ENCODE assay signal across 8 mouse cellular contexts in the genomic region with DNA sequence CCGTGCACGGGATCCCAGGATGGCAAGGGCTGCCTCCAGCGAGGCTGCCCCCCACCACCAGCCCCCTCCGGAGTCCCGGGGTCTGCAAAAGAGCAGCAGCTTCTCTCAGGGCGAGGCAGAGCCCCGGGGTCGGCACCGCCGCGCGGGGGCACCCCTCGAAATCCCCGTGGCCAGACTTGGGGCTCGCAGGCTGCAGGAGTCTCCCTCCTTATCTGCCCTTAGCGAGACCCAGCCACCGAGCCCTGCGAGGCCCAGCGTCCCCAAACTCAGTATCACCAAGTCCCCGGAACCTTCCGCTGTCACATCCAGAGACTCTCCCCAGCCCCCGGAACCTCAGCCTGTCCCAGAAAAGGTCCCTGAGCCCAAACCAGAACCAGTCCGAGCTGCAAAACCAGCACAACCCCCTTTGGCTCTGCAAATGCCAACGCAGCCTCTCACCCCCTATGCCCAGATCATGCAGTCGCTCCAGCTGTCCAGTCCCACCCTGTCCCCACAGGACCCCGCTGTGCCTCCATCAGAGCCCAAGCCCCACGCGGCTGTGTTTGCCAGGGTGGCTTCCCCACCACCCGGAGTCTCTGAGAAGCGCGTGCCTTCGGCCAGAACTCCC. TPM values are rescaled to one million over a fixed set of nuclear protein-coding genes. Genes with fewer than 3 reads are reported as not detected.
DNase-seq lines count a peak whose midpoint lies in the region; ATAC-seq and TF ChIP-seq lines count a peak whose summit lies in the region.

No protein-coding gene starts in this region.

- H3K27ac ChIP-seq in gastrocnemius, adult 2 months: 0 out of 2 replicates have a peak overlapping the region, but pooled peaks have one; percentile 28
- H3K27ac ChIP-seq in limb, embryonic 14.5 days (replicated peaks; ENCODE audit: low read depth, low read length): no peak overlapping the region

- intact Hi-C loops in gastrocnemius, adult 2 months (cut with DNase I): no loop called here
- intact Hi-C loops in gastrocnemius, postnatal 36 days (cut with DNase I): no loop called here

- peaks cover 19% of the 10 kb centered on the region for H3K36me3 ChIP-seq in limb, embryonic 14.5 days (ENCODE audit: control insufficient read depth, insufficient read depth, low read length)

- peak overlapping the region; percentile 42 for H3K9ac ChIP-seq in limb, embryonic 14.5 days (ENCODE audit: low read depth, low read length, severe bottlenecking)

- no peak for TF ChIP-seq CTCF in gastrocnemius, adult 2 months (IDR thresholded peaks at IDR 0.05)

- peaks cover 50% of the 10 kb centered on the region for H3K27me3 ChIP-seq in limb, embryonic 14.5 days (ENCODE audit: control insufficient read depth, insufficient read depth, low read length)

- no peak for ATAC-seq in limb, embryonic 14.5 days (ENCODE audit: low FRiP score, low read depth)

- peaks cover 18% of the 10 kb centered on the region; the same call in 1 of the 2 replicates for H3K4me1 ChIP-seq in limb, embryonic 14.5 days (ENCODE audit: control insufficient read depth, insufficient read depth, low read length)

- H3K4me2 ChIP-seq in limb, embryonic 14.5 days (replicated peaks; ENCODE audit: low read depth, low read length, severe bottlenecking): peak overlapping the region; percentile 53

- H3K4me3 ChIP-seq in gastrocnemius, adult 2 months: no peak overlapping the region
- H3K4me3 ChIP-seq in limb, embryonic 14.5 days (replicated peaks; ENCODE audit: low read length): peak overlapping the region; percentile 36

- TF ChIP-seq POLR2A in limb, embryonic 14.5 days (IDR thresholded peaks at IDR 0.05; ENCODE audit: borderline replicate concordance, extremely low read depth, insufficient read depth, insufficient read length): no peak

- H3K9me3 ChIP-seq in limb, embryonic 14.5 days (ENCODE audit: control insufficient read depth, low read length): no peaks in the 10 kb centered on the region

- no peak for DNase-seq in gastrocnemius, adult 2 months
- DNase-seq in gastrocnemius, postnatal 36 days: no peak
- peak; percentile 21 for DNase-seq in thymus, postnatal 14 days
- DNase-seq in thymus, adult 18-20 months: no peak
- DNase-seq in limb, embryonic 14.5 days (ENCODE audit: low spot score): no peak
- no peak for DNase-seq in adrenal gland, postnatal 14 days
- DNase-seq in spleen, adult 12 weeks (ENCODE audit: low spot score): no peak
- no peak for DNase-seq in right cerebral cortex, adult 2 months (ENCODE audit: low spot score in 2 of 2)

- WGBS in limb, embryonic 14.5 days: 8% methylated on average over 30 of the region's 32 CpGs

RNA-seq across cellular contexts. Expression of a gene that starts 13.4 kb away (rescaled TPM):
- 10 to 100 TPM; 41.1 to 42.7 TPM for total RNA-seq in gastrocnemius, adult 2 months (2021)
- 10 to 100 TPM; 35.4 to 35.5 TPM for total RNA-seq in gastrocnemius, postnatal 36 days (2021)
- 144 and 199 TPM in 2 replicates for polyA plus RNA-seq in limb, embryonic 14.5 days (2012; rRNA removed)
- polyA plus RNA-seq in limb, embryonic 14.5 days (2014; fragmentation: Nextera tagmentation; extraction: Ambion mirVana): 71.8 and 74.9 TPM in 2 replicates
- 58.8 and 74.2 TPM in 2 replicates for total RNA-seq in adrenal gland, postnatal 14 days (2021)

RNA-seq across cellular contexts. Expression of a gene that starts 27.9 kb away (rescaled TPM):
- total RNA-seq in gastrocnemius, adult 2 months (2021): not detected
- not detected for total RNA-seq in gastrocnemius, postnatal 36 days (2021)
- 0.35 and 0.72 TPM in 2 replicates for polyA plus RNA-seq in limb, embryonic 14.5 days (2012; rRNA removed)
- polyA plus RNA-seq in limb, embryonic 14.5 days (2014; fragmentation: Nextera tagmentation; extraction: Ambion mirVana): 0.10 and 0.15 TPM in 2 replicates
- total RNA-seq in adrenal gland, postnatal 14 days (2021): 3.8 and 4.2 TPM in 2 replicates

RNA-seq across cellular contexts. Expression of a gene that starts 47.2 kb away (rescaled TPM):
- 100 to 1,000 TPM; 268 to 311 TPM for total RNA-seq in gastrocnemius, adult 2 months (2021)
- 100 to 1,000 TPM; 229 to 230 TPM for total RNA-seq in gastrocnemius, postnatal 36 days (2021)
- 77.9 and 114 TPM in 2 replicates for polyA plus RNA-seq in limb, embryonic 14.5 days (2012; rRNA removed)
- 15.3 and 21.8 TPM in 2 replicates for polyA plus RNA-seq in limb, embryonic 14.5 days (2014; fragmentation: Nextera tagmentation; extraction: Ambion mirVana)
- 11.0 and 18.3 TPM in 2 replicates for total RNA-seq in adrenal gland, postnatal 14 days (2021)

RNA-seq across cellular contexts. Expression of a gene that starts 56.8 kb away (rescaled TPM):
- total RNA-seq in gastrocnemius, adult 2 months (2021): 1 to 10 TPM; 3.0 to 6.2 TPM
- 1 to 10 TPM; 6.2 to 7.0 TPM for total RNA-seq in gastrocnemius, postnatal 36 days (2021)
- 104 and 148 TPM in 2 replicates for polyA plus RNA-seq in limb, embryonic 14.5 days (2012; rRNA removed)
- 61.6 and 65.0 TPM in 2 replicates for polyA plus RNA-seq in limb, embryonic 14.5 days (2014; fragmentation: Nextera tagmentation; extraction: Ambion mirVana)
- 40.7 and 47.0 TPM in 2 replicates for total RNA-seq in adrenal gland, postnatal 14 days (2021)

RNA-seq across cellular contexts. Expression of a gene that starts 57.0 kb away (rescaled TPM):
- not detected for total RNA-seq in gastrocnemius, adult 2 months (2021)
- total RNA-seq in gastrocnemius, postnatal 36 days (2021): under 1 TPM; 0.12 to 0.26 TPM
- polyA plus RNA-seq in limb, embryonic 14.5 days (2012; rRNA removed): 1.4 and 2.0 TPM in 2 replicates
- polyA plus RNA-seq in limb, embryonic 14.5 days (2014; fragmentation: Nextera tagmentation; extraction: Ambion mirVana): 0.51 and 1.1 TPM in 2 replicates
- total RNA-seq in adrenal gland, postnatal 14 days (2021): 2.9 and 3.3 TPM in 2 replicates

Comparison
In these comparisons a context has a peak if more than half of its experiments do, and no peak if none do; other contexts are left out.
1. RNA of a gene that starts 47.2 kb away (total RNA-seq): 268 to 311 TPM in gastrocnemius, adult 2 months and 229 to 230 TPM in gastrocnemius, postnatal 36 days; 11.0 to 18.3 TPM in adrenal gland, postnatal 14 days; every median in the first group is over 10 times any median in the second.